Mouse (Mus musculus) embryonic facial prominence, embryonic 13.5 days (tissue): ENCODE data around the gene Gm30191. TPM values are rescaled to one million over a fixed set of nuclear protein-coding genes. Genes with fewer than 3 reads are reported as not detected.
A peak's percentile ranks its signal among the peaks of the same experiment; 100 is the strongest.

Source experiments
- ATAC-seq: fragments of 200-750 bp; cut with Nextera tagmentation; 2 replicates; pipeline ENCODE4 v1.8.0; 2017; ENCODE audit warnings: low read depth; ENCODE audit not compliant: insufficient number of reproducible peaks, insufficient read depth, low FRiP score, low TSS enrichment
- H3K27ac ChIP-seq: fragments of 300-500 bp; sonication (generic); 2 replicates; pipeline ENCODE4 v1.5.1; 2015; ENCODE audit warnings: moderate library complexity, mild to moderate bottlenecking, inconsistent platforms
- H3K27me3 ChIP-seq: fragments of 300-500 bp; sonication (generic); 2 replicates; pipeline ENCODE4 v1.6.1; 2015; ENCODE audit warnings: mild to moderate bottlenecking, inconsistent platforms
- H3K36me3 ChIP-seq: fragments of 300-500 bp; sonication (generic); 2 replicates; pipeline ENCODE4 v1.6.1; 2015; ENCODE audit warnings: mild to moderate bottlenecking, inconsistent platforms
- H3K4me1 ChIP-seq: fragments of 300-500 bp; sonication (generic); 2 replicates; pipeline ENCODE4 v1.6.1; 2015; ENCODE audit warnings: inconsistent platforms
- H3K4me2 ChIP-seq: fragments of 300-500 bp; sonication (generic); 2 replicates; pipeline ENCODE4 v1.6.1; 2015; ENCODE audit warnings: moderate library complexity, mild to moderate bottlenecking, inconsistent platforms
- H3K4me3 ChIP-seq: fragments of 300-500 bp; sonication (generic); 2 replicates; pipeline ENCODE4 v1.5.1; 2015; ENCODE audit warnings: mild to moderate bottlenecking, inconsistent platforms
- H3K9ac ChIP-seq: fragments of 300-500 bp; sonication (generic); 2 replicates; pipeline ENCODE4 v1.6.1; 2015; ENCODE audit warnings: mild to moderate bottlenecking, inconsistent platforms
- H3K9me3 ChIP-seq: fragments of 300-500 bp; sonication (generic); 2 replicates; pipeline ENCODE4 v1.6.1; 2016; ENCODE audit warnings: inconsistent platforms
- WGBS: fragments of 180-500 bp; shearing (Covaris S2); methylation state at CpG from one replicate; pipeline ENCODE4 v1.1.7; 2015; ENCODE audit warnings: mixed read lengths; 5-methylcytosine and 5-hydroxymethylcytosine counted together
- polyA plus RNA-seq: library from polyadenylated mRNA; unstranded; fragments of >200 nt; fragmentation: Nextera tagmentation; extraction: Ambion mirVana; gene quantifications from 2 replicates; pipeline ENCODE4 v1.2.1, GENCODE M21; 2015

The Gm30191 gene
- not detected in 2 replicates for polyA plus RNA-seq

DNA sequence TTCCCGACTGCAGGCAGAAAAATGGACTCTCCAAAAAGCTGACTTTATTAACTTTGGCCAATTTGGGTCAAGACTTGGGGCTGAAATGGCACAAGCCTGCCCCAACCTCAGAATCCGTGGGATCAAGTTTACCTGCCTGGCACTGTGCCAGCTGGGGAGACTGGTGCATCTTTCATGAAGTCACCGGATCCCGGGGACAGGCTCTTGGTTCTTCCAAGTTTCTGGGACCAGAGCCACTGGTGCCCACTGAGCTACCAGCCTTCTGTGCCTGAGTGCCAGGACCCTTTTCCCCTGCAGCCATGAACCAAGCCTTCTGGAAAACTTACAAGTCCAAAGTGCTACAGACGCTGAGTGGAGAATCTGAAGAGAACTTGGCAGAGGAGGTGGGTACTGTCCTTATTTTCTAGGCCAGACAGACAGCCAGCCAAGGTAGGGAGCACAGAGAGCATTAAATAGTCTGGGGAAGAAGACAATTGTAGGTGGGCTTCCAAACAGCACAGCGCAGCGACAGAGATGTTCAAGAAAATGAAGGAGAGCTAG lies at the start of gene Gm30191:
TSS of gene Gm30191 (plus strand) at position 217 of the 540 bp plus-strand sequence.
- Histone ChIP-seq H3K4me2 (peak within 1 kb of the TSS; percentile 90), H3K27me3 (peaks cover 57% of the 10 kb centered on the region), H3K4me3 (peak within 1 kb of the TSS; percentile 77), H3K9ac (peak within 1 kb of the TSS; percentile 61), H3K27ac (no peak within 1 kb of the TSS; the same call in 1 of the 2 replicates), H3K9me3 (no peaks in the 10 kb centered on the region), H3K36me3 (peaks cover 6% of the 10 kb centered on the region; the same call in 1 of the 2 replicates), H3K4me1 (peaks cover 47% of the 10 kb centered on the region)
- 69% methylated on average over 7 of the region's 7 CpGs for WGBS
- no peak for ATAC-seq

GRCm38 (mm10) chr4:134199371-134199770 lies 47.4 kb upstream of the Gm30191 start:
- no peak for ATAC-seq
- no peaks in the 10 kb centered on the region for H3K9me3 ChIP-seq
- no peak overlapping the region for H3K27ac ChIP-seq
- no peak overlapping the region for H3K4me3 ChIP-seq
- no peaks in the 10 kb centered on the region for H3K4me1 ChIP-seq
- no peak overlapping the region for H3K9ac ChIP-seq
- no peaks in the 10 kb centered on the region for H3K36me3 ChIP-seq
- 74% methylated on average over 2 of the region's 2 CpGs for WGBS
- no peak overlapping the region for H3K4me2 ChIP-seq
- H3K27me3 ChIP-seq, result no peaks in the 10 kb centered on the region

- ATAC-seq, result no peak
- 90% methylated on average over 4 of the region's 4 CpGs for WGBS
Measured at GRCm38 (mm10) chr4:134202904-134203303, 43.8 kb upstream of the Gm30191 start, which contains the start of gene Gm7534. Gene Gm7534, minus strand, starts transcription at chr4:134203004.

GRCm38 (mm10) chr4:134203340-134203896 lies 43.3 kb upstream of the Gm30191 start:
- H3K27me3 ChIP-seq, result no peaks in the 10 kb centered on the region
- ATAC-seq, result no peak
- H3K36me3 ChIP-seq, result no peaks in the 10 kb centered on the region
- H3K9me3 ChIP-seq, result no peaks in the 10 kb centered on the region
- H3K4me3 ChIP-seq, result no peak overlapping the region
- H3K9ac ChIP-seq, result no peak overlapping the region
- H3K4me2 ChIP-seq, result no peak overlapping the region
- H3K4me1 ChIP-seq, result no peaks in the 10 kb centered on the region
- H3K27ac ChIP-seq, result no peak overlapping the region
- 72% methylated on average over 17 of the region's 17 CpGs for WGBS

More at GRCm38 (mm10) chr4:134202904-134203303, 43.8 kb upstream of the Gm30191 start, which contains the start of gene Gm7534:
- Histone ChIP-seq H3K9me3 (no peaks in the 10 kb centered on the region), H3K4me3 (no peak within 1 kb of the TSS), H3K27ac (no peak within 1 kb of the TSS), H3K4me2 (no peak within 1 kb of the TSS), H3K27me3 (no peaks in the 10 kb centered on the region), H3K36me3 (no peaks in the 10 kb centered on the region), H3K4me1 (no peaks in the 10 kb centered on the region), H3K9ac (no peak within 1 kb of the TSS)

DNA sequence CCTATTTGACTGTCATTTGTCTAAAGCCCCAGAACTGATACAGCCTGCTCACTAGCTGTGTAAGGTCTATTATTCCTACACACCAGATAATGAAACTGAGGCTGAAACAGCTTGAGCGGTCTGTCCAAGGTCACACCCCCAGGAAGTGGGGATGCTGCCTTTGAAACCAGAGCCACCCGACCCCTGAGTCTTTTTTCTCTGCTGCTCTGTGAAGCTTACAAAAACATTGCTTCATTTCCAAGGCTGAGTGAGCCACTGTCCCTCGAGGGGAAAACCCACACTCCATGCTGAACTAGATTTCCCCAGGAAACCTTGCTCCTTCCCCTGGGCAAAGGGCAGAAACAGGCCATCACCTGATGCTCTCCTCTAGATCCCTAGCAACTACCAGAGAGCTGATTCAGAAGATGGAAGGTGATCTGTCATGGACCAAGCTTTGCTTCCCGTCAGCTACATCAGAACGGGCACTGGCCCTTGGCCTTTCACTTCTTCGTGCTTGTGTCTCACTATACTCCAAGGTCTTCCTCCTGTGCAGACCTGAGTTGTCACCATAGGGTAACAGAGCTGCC lies 40.2 kb upstream of the Gm30191 start:
- WGBS, result 41% methylated on average over 6 of the region's 6 CpGs
- no peak for ATAC-seq

DNA sequence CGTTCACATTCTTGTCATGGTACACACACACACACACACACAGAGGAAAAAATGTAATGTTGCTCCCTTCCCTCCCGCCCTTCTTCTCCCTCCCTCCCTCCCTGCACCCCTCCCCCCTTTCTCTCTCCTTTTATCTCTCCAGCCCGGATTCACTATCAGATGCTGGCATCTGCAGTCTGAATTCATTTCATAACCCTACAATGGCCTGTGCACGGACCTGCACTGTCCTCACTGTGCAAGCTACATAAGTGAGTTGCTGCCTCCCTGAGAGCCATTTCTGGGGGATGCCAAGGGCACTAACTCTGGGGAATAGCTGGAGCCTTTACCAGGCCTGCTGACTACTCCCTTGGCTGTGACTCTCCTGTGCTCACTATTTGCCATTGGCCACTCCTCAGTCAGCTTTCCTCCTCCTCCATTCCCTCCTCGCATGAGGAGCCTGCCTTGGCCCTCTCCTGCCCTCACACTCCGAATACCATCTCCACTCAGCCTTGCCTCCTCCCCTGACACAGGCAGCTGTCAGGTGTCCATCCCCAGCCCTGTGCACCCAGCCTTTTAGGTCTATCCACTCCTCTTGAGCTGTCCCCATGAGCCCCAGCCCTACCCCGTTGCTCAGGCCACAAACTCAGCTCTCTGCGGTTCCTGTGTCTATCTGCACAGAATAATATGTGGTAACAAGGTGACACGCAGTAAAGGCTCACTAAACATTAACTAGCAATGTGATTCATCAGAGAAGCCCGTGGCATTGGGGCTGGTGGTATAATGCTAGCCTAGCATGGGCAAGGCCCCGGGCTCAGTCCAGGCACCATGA lies 23.7 kb upstream of the Gm30191 start:
- no peaks in the 10 kb centered on the region for H3K27me3 ChIP-seq
- H3K9ac ChIP-seq, result 0 out of 2 replicates have a peak overlapping the region, but pooled peaks have one; percentile 16
- H3K4me2 ChIP-seq, result no peak overlapping the region
- no peak overlapping the region for H3K27ac ChIP-seq
- no peak for ATAC-seq
- no peaks in the 10 kb centered on the region for H3K36me3 ChIP-seq
- no peaks in the 10 kb centered on the region for H3K4me1 ChIP-seq
- H3K9me3 ChIP-seq, result no peaks in the 10 kb centered on the region
- WGBS, result 66% methylated on average over 11 of the region's 11 CpGs
- H3K4me3 ChIP-seq, result no peak overlapping the region

More for the DNA sequence above, 40.2 kb upstream of the Gm30191 start:
- no peak overlapping the region for H3K4me3 ChIP-seq
- H3K27me3 ChIP-seq, result no peaks in the 10 kb centered on the region
- no peak overlapping the region for H3K27ac ChIP-seq
- H3K4me2 ChIP-seq, result no peak overlapping the region
- H3K36me3 ChIP-seq, result no peaks in the 10 kb centered on the region
- no peaks in the 10 kb centered on the region for H3K9me3 ChIP-seq
- H3K4me1 ChIP-seq, result no peaks in the 10 kb centered on the region
- H3K9ac ChIP-seq, result no peak overlapping the region

DNA sequence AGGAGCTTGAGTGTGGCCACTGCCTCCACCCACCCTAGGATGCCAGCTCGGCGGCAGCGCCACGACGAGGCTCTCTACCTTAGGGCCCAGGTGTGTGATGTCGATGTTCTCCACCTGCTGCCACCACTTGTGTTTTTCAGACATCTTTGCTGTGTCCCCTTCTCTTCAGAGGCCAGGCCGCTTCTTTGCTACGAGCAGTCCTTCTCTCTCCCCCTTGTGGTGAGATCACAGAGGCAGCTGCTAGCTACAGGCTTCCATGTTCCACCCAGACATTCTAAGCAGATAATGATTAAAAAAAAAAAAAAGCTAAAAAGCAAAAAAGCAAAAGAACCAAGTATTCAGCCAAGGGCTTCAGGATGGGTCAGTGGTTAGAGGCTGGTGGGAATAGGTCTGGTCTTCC lies 19.5 kb upstream of the Gm30191 start, which contains the start of gene Catsper4:
TSS of gene Catsper4 (minus strand) at position 190 of the 400 bp plus-strand sequence.
- Histone ChIP-seq H3K4me1 (no peaks in the 10 kb centered on the region), H3K9ac (0 out of 2 replicates have a peak within 1 kb of the TSS, but pooled peaks have one; percentile 32), H3K4me2 (no peak within 1 kb of the TSS), H3K4me3 (no peak within 1 kb of the TSS), H3K36me3 (no peaks in the 10 kb centered on the region), H3K27ac (no peak within 1 kb of the TSS), H3K9me3 (no peaks in the 10 kb centered on the region), H3K27me3 (no peaks in the 10 kb centered on the region)
- ATAC-seq, result no peak
- WGBS, result 72% methylated on average over 8 of the region's 8 CpGs

DNA sequence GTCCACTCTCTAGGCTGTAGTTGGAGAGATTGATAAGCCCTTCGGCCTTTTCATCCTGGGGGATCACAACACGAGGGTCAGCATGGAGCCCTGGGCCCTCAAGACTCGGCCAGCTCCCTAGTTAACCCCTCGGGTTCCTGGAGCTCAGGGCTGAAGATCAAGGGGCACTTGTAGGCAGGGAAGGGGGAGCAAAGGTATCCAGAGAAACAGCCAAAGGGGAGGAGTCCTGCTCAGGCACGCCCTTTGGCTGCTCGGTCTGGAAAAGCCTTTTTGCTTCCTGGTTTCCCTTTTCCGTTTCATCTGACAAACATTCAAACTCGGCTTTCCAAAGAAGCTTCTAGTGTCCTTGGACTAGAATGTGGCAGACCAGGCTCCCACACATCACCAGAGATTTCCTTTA lies 16.3 kb upstream of the Gm30191 start:
- Histone ChIP-seq H3K27me3 (no peaks in the 10 kb centered on the region), H3K9ac (no peak overlapping the region), H3K27ac (no peak overlapping the region), H3K9me3 (no peaks in the 10 kb centered on the region), H3K4me3 (no peak overlapping the region), H3K4me2 (no peak overlapping the region), H3K4me1 (no peaks in the 10 kb centered on the region), H3K36me3 (no peaks in the 10 kb centered on the region)
- WGBS, result 38% methylated on average over 8 of the region's 8 CpGs
- no peak for ATAC-seq

GRCm38 (mm10) chr4:134234876-134235275 lies 11.9 kb upstream of the Gm30191 start:
- Histone ChIP-seq H3K4me3 (no peak overlapping the region), H3K4me1 (peaks cover 14% of the 10 kb centered on the region), H3K4me2 (no peak overlapping the region), H3K27me3 (peaks cover 27% of the 10 kb centered on the region), H3K9ac (no peak overlapping the region), H3K9me3 (no peaks in the 10 kb centered on the region), H3K36me3 (no peaks in the 10 kb centered on the region), H3K27ac (no peak overlapping the region)
- no peak for ATAC-seq
- 73% methylated on average over 5 of the region's 5 CpGs for WGBS

DNA sequence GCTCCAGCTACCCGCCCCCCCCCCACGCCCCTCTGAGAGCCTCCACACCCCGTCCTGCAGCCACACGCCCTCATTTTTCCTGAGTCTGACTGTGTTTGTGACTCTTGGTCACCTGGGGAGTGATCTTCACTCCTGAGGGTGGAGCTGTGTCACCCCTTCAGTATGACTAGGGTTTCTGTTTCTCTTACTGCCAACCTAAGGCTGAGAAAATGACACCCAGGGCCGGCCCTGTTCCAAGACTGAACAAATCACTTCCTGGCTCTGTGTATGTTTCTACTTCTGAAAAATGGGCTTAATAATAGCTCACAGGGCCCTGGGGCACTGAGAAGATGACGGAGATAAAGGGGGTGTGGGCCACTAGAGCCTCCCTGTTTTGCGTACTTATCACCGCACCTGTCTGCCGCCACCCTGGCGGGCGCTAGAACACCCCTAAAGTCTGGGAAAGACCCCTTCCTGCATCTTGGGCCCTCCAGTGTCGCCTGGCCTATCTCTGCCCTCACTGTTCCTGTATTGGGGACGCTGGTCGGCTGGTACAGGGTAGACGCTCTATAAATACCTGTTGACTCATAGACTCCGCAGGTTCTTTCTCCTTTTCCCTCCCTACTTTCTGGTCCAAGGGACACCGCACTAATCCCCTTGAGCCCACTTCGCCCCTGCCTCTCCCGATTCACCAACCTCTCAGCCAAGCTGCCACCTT lies 9.0 kb upstream of the Gm30191 start:
- Histone ChIP-seq H3K9ac (peak overlapping the region; percentile 58; the same call in 1 of the 2 replicates), H3K4me1 (peaks cover 14% of the 10 kb centered on the region), H3K4me2 (peak overlapping the region; percentile 54), H3K9me3 (no peaks in the 10 kb centered on the region), H3K27ac (no peak overlapping the region), H3K4me3 (peak overlapping the region; percentile 36), H3K27me3 (peaks cover 27% of the 10 kb centered on the region), H3K36me3 (no peaks in the 10 kb centered on the region)
- WGBS, result 16% methylated on average over 19 of the region's 19 CpGs
- peak; percentile 17; the same call in 1 of the 2 replicates for ATAC-seq

DNA sequence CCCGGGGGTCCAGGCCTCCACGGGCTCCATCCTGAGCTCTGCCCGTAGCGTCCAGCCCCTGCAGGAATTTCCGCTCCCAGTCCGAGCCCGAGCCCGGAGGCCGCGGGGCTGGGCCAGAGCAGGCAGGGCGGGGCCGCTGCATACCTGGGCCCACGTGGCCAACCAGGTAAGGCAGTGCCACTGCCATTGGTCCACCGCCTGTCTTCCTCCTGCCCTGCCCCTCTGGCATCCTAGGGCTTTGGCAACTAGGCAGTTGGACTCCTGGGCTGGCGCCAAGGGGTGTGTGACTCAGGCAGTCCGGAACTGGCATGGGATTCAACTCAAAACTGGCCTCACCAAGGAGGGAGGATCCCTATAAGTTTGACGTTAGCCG lies 8.5 kb upstream of the Gm30191 start, which contains the start of gene Cnksr1:
TSS of gene Cnksr1 (minus strand) at position 121 of the 373 bp plus-strand sequence.
- Histone ChIP-seq H3K4me2 (peak within 1 kb of the TSS; percentile 54), H3K4me3 (peak within 1 kb of the TSS; percentile 36), H3K27ac (no peak within 1 kb of the TSS), H3K36me3 (no peaks in the 10 kb centered on the region), H3K27me3 (peaks cover 27% of the 10 kb centered on the region), H3K9ac (peak within 1 kb of the TSS; percentile 58; the same call in 1 of the 2 replicates), H3K9me3 (no peaks in the 10 kb centered on the region), H3K4me1 (peaks cover 14% of the 10 kb centered on the region)
- 0 out of 2 replicates have a peak, but pooled peaks have one; percentile 45 for ATAC-seq
- WGBS, result 3% methylated on average over 18 of the region's 18 CpGs
